Mouse (Mus musculus) heart, postnatal 36 days (tissue): ENCODE results near the gene Usp39. TPM values are rescaled to one million over a fixed set of nuclear protein-coding genes. Genes with fewer than 3 reads are reported as not detected.

Experiments
- DNase-seq, 2 experiments: peaks; one replicate each; pipeline ENCODE4 v3.0.0; 2021 to 2022
- intact Hi-C: fragments of 180-260 bp; cut with DNase I; formaldehyde crosslinking; loops from one replicate; pipeline ENCODE4 v1.15.1; 2025
- total RNA-seq, 2 experiments: library from RNA; stranded (reverse); gene quantifications; 2 replicates each; pipeline ENCODE4 v1.2.3; 2021

The Usp39 gene
- 10 to 100 TPM; 14.7 to 16.6 TPM for total RNA-seq

- intact Hi-C loops = loop anchor here (10.0 kb wide), 1 partner anchor 440 kb away; the partner anchor contains the start of genes Polr1a and Ptcd3
- DNase-seq = peak; percentile 91 to 92
Measured at GRCm38 (mm10) chr6:72345074-72345567, at the start of gene Usp39. Usp39 (minus strand) TSS chr6:72345184.

- no peak for DNase-seq
- intact Hi-C loops = loop anchor here (5.0 kb wide), 1 partner anchor 115 kb away; no protein-coding TSS in a partner anchor
Measured at GRCm38 (mm10) chr6:72392341-72392740, 47.4 kb upstream of the Usp39 start.

GRCm38 (mm10) chr6:72390795-72391521 is 46.0 kb upstream of the Usp39 start:
- intact Hi-C loops = loop anchor here (5.0 kb wide), 1 partner anchor 114 kb away; no protein-coding TSS in a partner anchor
- peak; percentile 72 to 73 for DNase-seq

- peak; percentile 89 to 93 for DNase-seq
- intact Hi-C loops = loop anchor here (5.0 kb wide), 1 partner anchor 113 kb away; no protein-coding TSS in a partner anchor
Measured at GRCm38 (mm10) chr6:72389941-72390771, 45.2 kb upstream of the Usp39 start, which contains the start of gene Vamp8. Vamp8 (minus strand) TSS chr6:72390703.

- DNase-seq = no peak
- intact Hi-C loops = no loop called here
Measured at GRCm38 (mm10) chr6:72389471-72389940, 44.5 kb upstream of the Usp39 start.

- DNase-seq = no peak
- intact Hi-C loops = no loop called here
Measured at GRCm38 (mm10) chr6:72388791-72389329, 43.9 kb upstream of the Usp39 start.

GRCm38 (mm10) chr6:72388266-72388665 is 43.3 kb upstream of the Usp39 start:
- no peak for DNase-seq
- intact Hi-C loops = no loop called here

GRCm38 (mm10) chr6:72387816-72388215 is 42.8 kb upstream of the Usp39 start:
- intact Hi-C loops = no loop called here
- no peak for DNase-seq

- DNase-seq = no peak
- intact Hi-C loops = no loop called here
Measured at GRCm38 (mm10) chr6:72386561-72386960, 41.6 kb upstream of the Usp39 start.

- no peak for DNase-seq
- intact Hi-C loops = no loop called here
Measured at GRCm38 (mm10) chr6:72385258-72385657, 40.3 kb upstream of the Usp39 start.

GRCm38 (mm10) chr6:72383952-72384351 is 39.0 kb upstream of the Usp39 start:
- intact Hi-C loops = no loop called here
- DNase-seq = no peak

GRCm38 (mm10) chr6:72383142-72383820 is 38.3 kb upstream of the Usp39 start:
- DNase-seq = no peak
- intact Hi-C loops = no loop called here

GRCm38 (mm10) chr6:72382494-72382893 is 37.5 kb upstream of the Usp39 start:
- intact Hi-C loops = no loop called here
- DNase-seq = no peak

- peak; percentile 85 to 89 for DNase-seq
- intact Hi-C loops = no loop called here
Measured at GRCm38 (mm10) chr6:72380131-72380770, 35.3 kb upstream of the Usp39 start, which contains the start of gene Vamp5. Vamp5 (minus strand) TSS chr6:72380468.

GRCm38 (mm10) chr6:72379377-72380130 is 34.6 kb upstream of the Usp39 start:
- peak; percentile 26 to 37 for DNase-seq
- intact Hi-C loops = loop anchor here (2.0 kb wide), 1 partner anchor 17 kb away; no protein-coding TSS in a partner anchor

- peak in 1 of 2 experiments; percentile 1 for DNase-seq
- intact Hi-C loops = loop anchor here (2.0 kb wide), 1 partner anchor 16 kb away; no protein-coding TSS in a partner anchor
Measured at GRCm38 (mm10) chr6:72378510-72379234, 33.7 kb upstream of the Usp39 start.

- intact Hi-C loops = no loop called here
- peak in 1 of 2 experiments; percentile 5 for DNase-seq
Measured at GRCm38 (mm10) chr6:72374820-72375563, 30.0 kb upstream of the Usp39 start.
